Mouse (Mus musculus) CH12.LX (cell line): ENCODE results near the gene Asns. TPM values are rescaled to one million over a fixed set of nuclear protein-coding genes. Genes with fewer than 3 reads are reported as not detected.

ENCODE experiments used
- DNase-seq: peaks from one replicate; pipeline ENCODE4 v3.0.0-alpha.2; 2013; ENCODE audit errors: extremely low read depth
- H3K27ac ChIP-seq: 2 replicates; pipeline ENCODE4 v1.5.1; 2012; ENCODE audit warnings: low read depth, mild to moderate bottlenecking, control low read depth, moderate library complexity; ENCODE audit not compliant: insufficient read depth
- H3K27me3 ChIP-seq: replicated peaks from 2 replicates; pipeline ENCODE3; 2012; ENCODE audit warnings: inconsistent platforms
- H3K36me3 ChIP-seq, 2 experiments: replicated peaks in 1 of 2; 2 replicates each; pipeline versions ENCODE3 to v1.6.1; 2012; ENCODE audit warnings: inconsistent platforms in 1 of 2, low read length in 1 of 2, mild to moderate bottlenecking in 1 of 2, mixed read lengths in 1 of 2, moderate library complexity in 1 of 2; ENCODE audit not compliant: control insufficient read depth in 1 of 2, insufficient read depth in 1 of 2
- H3K4me1 ChIP-seq, 2 experiments: 2 replicates each; pipeline ENCODE4 v1.6.1; 2012; ENCODE audit warnings: inconsistent platforms in 1 of 2, moderate library complexity in 1 of 2; ENCODE audit not compliant: insufficient read depth in 2 of 2, control insufficient read depth in 1 of 2
- H3K4me2 ChIP-seq: 2 replicates; pipeline ENCODE4 v1.6.1; 2012; ENCODE audit warnings: low read depth, mild to moderate bottlenecking, control low read depth; ENCODE audit not compliant: poor library complexity, insufficient read depth, severe bottlenecking
- H3K4me3 ChIP-seq, 3 experiments: fragments of 150-350 bp in 1 of 3; sonication (generic) in 1 of 3; replicated peaks in 1 of 3; 2 replicates each; pipeline versions ENCODE3 to v1.5.1; 2011 to 2012; ENCODE audit warnings: low read depth in 2 of 3, low read length in 2 of 3, mild to moderate bottlenecking in 2 of 3, moderate library complexity in 2 of 3, control low read depth in 1 of 3, improper control_type of control experiment in 1 of 3, inconsistent platforms in 1 of 3, mixed read lengths in 1 of 3; ENCODE audit not compliant: poor library complexity in 1 of 3
- H3K79me2 ChIP-seq: replicated peaks from 2 replicates; pipeline ENCODE4 v1.6.1; 2012; ENCODE audit warnings: mild to moderate bottlenecking, moderate library complexity; ENCODE audit not compliant: control insufficient read depth, poor library complexity, insufficient read depth, severe bottlenecking; ENCODE audit errors: extremely low read depth
- H3K9ac ChIP-seq: 2 replicates; pipeline ENCODE4 v1.6.1; 2012; ENCODE audit warnings: low read depth, mild to moderate bottlenecking, control low read depth, moderate library complexity; ENCODE audit not compliant: insufficient read depth
- H3K9me3 ChIP-seq: replicated peaks from 2 replicates; pipeline ENCODE3; 2012; ENCODE audit warnings: low read length, inconsistent platforms, mixed read lengths
- BHLHE40 ChIP-seq: IDR thresholded peaks from 2 replicates; pipeline ENCODE4 v1.6.1; 2011; ENCODE audit warnings: mild to moderate bottlenecking, low read depth, low read length, improper control_type of control experiment
- CHD2 ChIP-seq: IDR thresholded peaks from 2 replicates; pipeline ENCODE4 v1.6.1; 2011; ENCODE audit warnings: low read length, improper control_type of control experiment
- CTCF ChIP-seq, 2 experiments: IDR thresholded peaks in 1 of 2; conservative IDR thresholded peaks in 1 of 2; 2 replicates each; pipeline ENCODE4 v1.5.1; 2011 to 2012; ENCODE audit warnings: low read depth in 2 of 2, low read length in 2 of 2, improper control_type of control experiment in 1 of 2, inconsistent platforms in 1 of 2, mild to moderate bottlenecking in 1 of 2, moderate library complexity in 1 of 2
- EP300 ChIP-seq: IDR thresholded peaks from 2 replicates; pipeline ENCODE4 v1.6.1; 2011; ENCODE audit warnings: low read length, improper control_type of control experiment
- ETS1 ChIP-seq: conservative IDR thresholded peaks from 2 replicates; pipeline ENCODE4 v1.6.1; 2012; ENCODE audit warnings: low read depth, mild to moderate bottlenecking, inconsistent platforms, low read length, improper control_type of control experiment, moderate library complexity
- GABPA ChIP-seq: IDR thresholded peaks from 2 replicates; pipeline ENCODE4 v1.6.1; 2012; ENCODE audit warnings: low read depth, low read length, improper control_type of control experiment, inconsistent platforms; ENCODE audit not compliant: insufficient replicate concordance
- IRF4 ChIP-seq: IDR thresholded peaks from 2 replicates; pipeline ENCODE4 v1.6.1; 2014; ENCODE audit warnings: low read depth, mild to moderate bottlenecking, inconsistent platforms, low read length, improper control_type of control experiment
- JUN ChIP-seq: IDR thresholded peaks from 2 replicates; pipeline ENCODE4 v1.6.1; 2011; ENCODE audit warnings: low read depth, mild to moderate bottlenecking, low read length, improper control_type of control experiment, moderate library complexity; ENCODE audit not compliant: insufficient read depth
- JUND ChIP-seq: conservative IDR thresholded peaks from 2 replicates; pipeline ENCODE4 v1.6.1; 2011; ENCODE audit warnings: low read depth, low read length, improper control_type of control experiment
- KAT2A ChIP-seq: IDR thresholded peaks from 2 replicates; pipeline ENCODE4 v1.6.1; 2012; ENCODE audit warnings: low read length, improper control_type of control experiment, inconsistent platforms; ENCODE audit not compliant: insufficient replicate concordance
- MAFK ChIP-seq: IDR thresholded peaks from 2 replicates; pipeline ENCODE4 v1.6.1; 2011; ENCODE audit warnings: low read length, improper control_type of control experiment; ENCODE audit not compliant: insufficient replicate concordance
- MAZ ChIP-seq: IDR thresholded peaks from 2 replicates; pipeline ENCODE4 v1.6.1; 2012; ENCODE audit warnings: low read depth, mild to moderate bottlenecking, inconsistent platforms, low read length, improper control_type of control experiment, moderate library complexity
- MEF2A ChIP-seq: IDR thresholded peaks from 2 replicates; pipeline ENCODE4 v1.6.1; 2014; ENCODE audit warnings: low read depth, mild to moderate bottlenecking, inconsistent platforms, low read length, improper control_type of control experiment, borderline replicate concordance
- MXI1 ChIP-seq: IDR thresholded peaks from 2 replicates; pipeline ENCODE4 v1.6.1; 2011; ENCODE audit warnings: mild to moderate bottlenecking, low read depth, low read length, improper control_type of control experiment
- MYC ChIP-seq: IDR thresholded peaks from 2 replicates; pipeline ENCODE4 v1.6.1; 2011; ENCODE audit warnings: low read depth, mild to moderate bottlenecking, improper control_type of control experiment, low read length
- NELFE ChIP-seq: IDR thresholded peaks from 2 replicates; pipeline ENCODE4 v1.6.1; 2011; ENCODE audit warnings: low read depth, low read length, improper control_type of control experiment
- NRF1 ChIP-seq: IDR thresholded peaks from 2 replicates; pipeline ENCODE4 v1.6.1; 2014; ENCODE audit warnings: low read depth, mild to moderate bottlenecking, inconsistent platforms, low read length, improper control_type of control experiment, moderate library complexity
- RAD21 ChIP-seq: IDR thresholded peaks from 2 replicates; pipeline ENCODE4 v1.6.1; 2011; ENCODE audit warnings: low read depth, mild to moderate bottlenecking, low read length, improper control_type of control experiment, moderate library complexity
- RCOR1 ChIP-seq: conservative IDR thresholded peaks from 2 replicates; pipeline ENCODE4 v1.6.1; 2012; ENCODE audit warnings: low read depth, mild to moderate bottlenecking, inconsistent platforms, low read length, improper control_type of control experiment
- SIN3A ChIP-seq: IDR thresholded peaks from 2 replicates; pipeline ENCODE4 v1.6.1; 2012; ENCODE audit warnings: low read length, improper control_type of control experiment, inconsistent platforms
- SMC3 ChIP-seq: IDR thresholded peaks from 2 replicates; pipeline ENCODE4 v1.6.1; 2011; ENCODE audit warnings: low read depth, low read length, improper control_type of control experiment
- TBP ChIP-seq: conservative IDR thresholded peaks from 2 replicates; pipeline ENCODE4 v1.6.1; 2011; ENCODE audit warnings: low read depth, low read length, improper control_type of control experiment
- TCF12 ChIP-seq: IDR thresholded peaks from 2 replicates; pipeline ENCODE4 v1.6.1; 2014; ENCODE audit warnings: low read depth, mild to moderate bottlenecking, inconsistent platforms, low read length, improper control_type of control experiment
- UBTF ChIP-seq: IDR thresholded peaks from 2 replicates; pipeline ENCODE4 v1.6.1; 2012; ENCODE audit warnings: low read depth, mild to moderate bottlenecking, inconsistent platforms, low read length, improper control_type of control experiment, moderate library complexity
- USF1 ChIP-seq: IDR thresholded peaks from 2 replicates; pipeline ENCODE4 v1.6.1; 2014; ENCODE audit warnings: low read depth, mild to moderate bottlenecking, inconsistent platforms, low read length, improper control_type of control experiment
- ZC3H11A ChIP-seq: IDR thresholded peaks from 2 replicates; pipeline ENCODE4 v1.6.1; 2012; ENCODE audit warnings: low read depth, mild to moderate bottlenecking, inconsistent platforms, low read length, improper control_type of control experiment
- ZKSCAN1 ChIP-seq: IDR thresholded peaks from 2 replicates; pipeline ENCODE4 v1.6.1; 2012; ENCODE audit warnings: low read depth, inconsistent platforms, low read length, improper control_type of control experiment, borderline replicate concordance
- ZNF384 ChIP-seq: IDR thresholded peaks from 2 replicates; pipeline ENCODE4 v1.6.1; 2012; ENCODE audit warnings: low read depth, low read length, improper control_type of control experiment, inconsistent platforms
- dilution Hi-C: fragments of 300-500 bp; cut with MboI; formaldehyde crosslinking; loops from 2 replicates; pipeline ENCODE4 v1.14.3; 2020; ENCODE audit warnings: low sequenced_read_pairs; ENCODE audit not compliant: extremely low pct_unique_long_range_greater_than_20kb, extremely low pct_ligation_motif_present
- in situ Hi-C: fragments of 300-500 bp; cut with MboI; formaldehyde crosslinking; loops from 3 replicates; pipeline ENCODE4 v1.14.3; 2019; ENCODE audit warnings: low sequenced_read_pairs, low pct_ligation_motif_present, low pct_unique_long_range_greater_than_20kb, mixed read lengths
- polyA plus RNA-seq: library from polyadenylated mRNA; unstranded; fragments of >175 nt; gene quantifications from 2 replicates; pipeline ENCODE4 v1.2.1, GENCODE M21; 2012; ENCODE audit warnings: low read depth; ENCODE audit not compliant: insufficient read length
- total RNA-seq, 2 experiments: library from RNA; depleted of rRNA; stranded (reverse); fragments of 300-350 nt in 1 of 2; fragments of >200 nt in 1 of 2; gene quantifications; 2 replicates each; pipeline ENCODE4 v1.2.3; 2012 to 2014

The Asns gene
- total and polyA plus RNA-seq, 3 experiments = not detected

DNA sequence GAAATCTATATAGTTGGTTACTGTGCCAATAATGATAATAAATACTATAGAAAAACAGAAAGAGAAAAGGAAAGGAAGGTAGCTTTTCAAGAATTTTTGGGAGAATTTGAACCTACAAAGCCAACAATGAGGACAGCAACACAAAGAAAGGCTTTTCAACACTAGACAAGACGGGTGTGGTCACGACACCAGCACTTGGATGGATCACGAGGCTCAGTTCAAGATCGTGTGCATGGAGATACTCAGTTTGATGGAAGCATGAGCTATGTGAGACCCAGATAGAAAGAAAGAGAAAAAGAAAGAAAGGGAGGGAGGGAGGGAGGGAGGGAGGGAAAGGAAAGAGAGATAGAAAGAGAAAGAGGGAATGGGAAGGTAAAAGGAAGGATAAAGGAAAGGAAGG lies 2.8 kb upstream of the Asns start:
- H3K9ac ChIP-seq = no peak overlapping the region
- H3K9me3 ChIP-seq = peaks cover 4% of the 10 kb centered on the region
- H3K36me3 ChIP-seq = no peaks in the 10 kb centered on the region
- in situ Hi-C loops (no loop called here), dilution Hi-C loops (no loop called here)
- no peak overlapping the region for H3K4me2 ChIP-seq
- H3K4me1 ChIP-seq = peaks cover 0 to 16% of the 10 kb centered on the region in 2 experiments; a peak in 2 of 4 replicates
- H3K4me3 ChIP-seq = no peak overlapping the region
- no peaks in the 10 kb centered on the region for H3K27me3 ChIP-seq
- H3K79me2 ChIP-seq = no peaks in the 10 kb centered on the region
- H3K27ac ChIP-seq = no peak overlapping the region
- DNase-seq = no peak
- TF ChIP-seq SIN3A (no peak), GABPA (no peak), MAFK (no peak), NELFE (no peak), ZNF384 (no peak), EP300 (no peak), MAZ (no peak), JUN (no peak), MXI1 (no peak), IRF4 (no peak), RCOR1 (no peak), BHLHE40 (no peak), MEF2A (no peak), MYC (no peak), ZC3H11A (no peak), JUND (no peak), SMC3 (no peak), RAD21 (no peak), CHD2 (no peak), TCF12 (no peak)

DNA sequence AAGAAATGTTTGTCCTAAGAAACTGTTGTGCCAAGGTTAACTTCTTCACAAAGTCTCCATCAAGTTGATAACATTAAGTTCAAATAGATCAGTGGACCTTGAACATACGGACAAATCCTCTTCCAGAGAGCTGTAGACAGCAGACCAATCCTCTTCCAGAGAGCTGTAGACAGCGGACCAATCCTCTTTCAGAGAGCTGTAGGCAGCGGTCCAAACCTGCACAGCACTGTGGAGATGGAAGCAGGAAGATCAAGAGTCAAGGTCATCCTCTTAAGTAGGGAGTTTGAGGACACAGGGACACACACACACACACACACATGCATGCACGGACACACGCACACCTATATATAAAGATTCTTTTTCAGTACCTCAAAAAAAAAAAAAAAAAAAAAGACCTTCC lies 612 bp upstream of the Asns start:
- Histone ChIP-seq H3K27ac (no peak overlapping the region), H3K36me3 (no peaks in the 10 kb centered on the region), H3K4me2 (no peak overlapping the region), H3K9me3 (peaks cover 4% of the 10 kb centered on the region), H3K4me1 (peaks cover 0 to 16% of the 10 kb centered on the region in 2 experiments; a peak in 2 of 4 replicates), H3K27me3 (no peaks in the 10 kb centered on the region), H3K79me2 (no peaks in the 10 kb centered on the region), H3K4me3 (no peak overlapping the region), H3K9ac (no peak overlapping the region)
- no peak for DNase-seq
- TF ChIP-seq ZKSCAN1 (no peak), ETS1 (no peak), GABPA (no peak), KAT2A (no peak), BHLHE40 (no peak), CTCF (conservative IDR thresholded peaks at IDR 0.05 in 1 of 2, IDR thresholded peaks at IDR 0.05 in 1 of 2; ENCODE audit: low read depth in 2 of 2, low read length in 2 of 2) (no peak), TCF12 (no peak), MAZ (no peak), MXI1 (no peak), TBP (no peak), USF1 (no peak), CHD2 (no peak), UBTF (no peak), NRF1 (no peak)
- dilution Hi-C loops = no loop called here
- in situ Hi-C loops = no loop called here
